Comparison of ENCODE assay signal across 11 mouse cellular contexts in the genomic region with DNA sequence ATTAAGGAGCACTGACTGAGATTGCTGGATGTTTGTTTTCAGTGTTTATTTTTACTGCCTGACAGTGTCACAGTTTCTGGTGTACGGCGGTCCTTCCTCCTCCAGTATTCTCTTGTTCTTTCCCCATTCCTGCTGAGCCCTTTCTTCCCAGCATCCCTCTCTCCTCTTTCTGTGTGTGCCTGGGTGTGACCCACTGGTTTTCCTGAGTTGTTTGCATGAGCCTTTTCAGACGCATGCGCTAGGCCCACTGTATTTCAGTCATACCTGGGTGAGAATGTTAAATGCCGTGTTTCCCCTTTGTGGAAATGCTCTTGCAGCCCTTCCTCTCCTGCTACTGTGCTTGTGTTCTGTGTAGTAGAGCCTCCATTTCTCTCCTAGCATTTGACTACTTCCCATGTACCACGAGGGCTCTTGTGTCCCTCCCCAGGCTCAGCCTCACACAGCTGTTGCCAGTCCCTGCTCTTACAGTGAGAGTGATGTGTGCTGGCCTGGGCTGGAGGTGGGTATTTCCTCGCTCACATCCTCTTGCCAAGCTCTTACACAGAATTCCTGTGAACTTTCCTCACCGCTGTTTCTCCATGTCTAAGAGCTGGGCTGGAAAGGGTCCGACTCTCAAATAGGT. TPM values are rescaled to one million over a fixed set of nuclear protein-coding genes. Genes with fewer than 3 reads are reported as not detected.
DNase-seq lines count a peak whose midpoint lies in the region; ATAC-seq and TF ChIP-seq lines count a peak whose summit lies in the region.
"Had no signal": no experiment of that assay in that cellular context is flagged by ENCODE, and none has a peak within 500 bp of the region (broad histone marks: within the 10 kb centered on the region; RNA-seq: fewer than 3 reads in every experiment).

No protein-coding gene starts in this region.

- H3K4me1 ChIP-seq in hindbrain, embryonic 12.5 days: peaks cover 4% of the 10 kb centered on the region; the same call in 1 of the 2 replicates
- no peaks in the 10 kb centered on the region for H3K4me1 ChIP-seq in hindbrain, embryonic 11.5 days (replicated peaks; ENCODE audit: control insufficient read depth, insufficient read depth, low read length)
- peaks cover 8% of the 10 kb centered on the region; the same call in 1 of the 2 replicates for H3K4me1 ChIP-seq in midbrain, embryonic 15.5 days
- no peaks in the 10 kb centered on the region for H3K4me1 ChIP-seq in midbrain, postnatal 0 days (ENCODE audit: insufficient read depth, low read length)
- H3K4me1 ChIP-seq in hindbrain, embryonic 13.5 days (replicated peaks): peaks cover 10% of the 10 kb centered on the region

- H3K36me3 ChIP-seq in hindbrain, embryonic 12.5 days: peaks cover 22% of the 10 kb centered on the region
- H3K36me3 ChIP-seq in hindbrain, embryonic 11.5 days (ENCODE audit: control insufficient read depth, insufficient read depth, low read length): 0 out of 2 replicates have a peak, but pooled peaks cover 2% of the 10 kb centered on the region
- peaks cover 15% of the 10 kb centered on the region; the same call in 1 of the 2 replicates for H3K36me3 ChIP-seq in midbrain, embryonic 15.5 days (replicated peaks)
- H3K36me3 ChIP-seq in midbrain, postnatal 0 days (ENCODE audit: insufficient read depth, low read length): peaks cover 9% of the 10 kb centered on the region; the same call in 1 of the 2 replicates
- peaks cover 27% of the 10 kb centered on the region for H3K36me3 ChIP-seq in hindbrain, embryonic 13.5 days

- no peak overlapping the region for H3K4me2 ChIP-seq in hindbrain, embryonic 12.5 days (replicated peaks)
- no peak overlapping the region for H3K4me2 ChIP-seq in hindbrain, embryonic 11.5 days (replicated peaks; ENCODE audit: low read depth, low read length)
- no peak overlapping the region for H3K4me2 ChIP-seq in midbrain, embryonic 15.5 days
- no peak overlapping the region for H3K4me2 ChIP-seq in midbrain, postnatal 0 days (ENCODE audit: low read depth, low read length, poor library complexity, severe bottlenecking)
- no peak overlapping the region for H3K4me2 ChIP-seq in hindbrain, embryonic 13.5 days

- ATAC-seq in hindbrain, embryonic 12.5 days (ENCODE audit: low FRiP score): no peak
- no peak for ATAC-seq in hindbrain, embryonic 11.5 days (ENCODE audit: low FRiP score)
- ATAC-seq in midbrain, embryonic 15.5 days (replicated peaks): 0 out of 2 replicates have a peak, but pooled peaks have one; percentile 17
- no peak for ATAC-seq in midbrain, postnatal 0 days (ENCODE audit: low FRiP score)
- no peak for ATAC-seq in hindbrain, embryonic 13.5 days (ENCODE audit: low FRiP score)

- H3K9me3 ChIP-seq in hindbrain, embryonic 12.5 days (replicated peaks): no peaks in the 10 kb centered on the region
- H3K9me3 ChIP-seq in hindbrain, embryonic 11.5 days (ENCODE audit: control insufficient read depth, low read length): no peaks in the 10 kb centered on the region
- H3K9me3 ChIP-seq in midbrain, embryonic 15.5 days: no peaks in the 10 kb centered on the region
- H3K9me3 ChIP-seq in midbrain, postnatal 0 days (ENCODE audit: low read length): no peaks in the 10 kb centered on the region
- H3K9me3 ChIP-seq in hindbrain, embryonic 13.5 days: no peaks in the 10 kb centered on the region
- H3K9me3 ChIP-seq: forebrain, embryonic 10.5 days had no signal

- no peak overlapping the region for H3K4me3 ChIP-seq in hindbrain, embryonic 12.5 days
- H3K4me3 ChIP-seq in hindbrain, embryonic 11.5 days (ENCODE audit: low read depth, low read length): no peak overlapping the region
- H3K4me3 ChIP-seq in midbrain, embryonic 15.5 days: no peak overlapping the region
- H3K4me3 ChIP-seq in midbrain, postnatal 0 days (ENCODE audit: low read depth, low read length): no peak overlapping the region
- H3K4me3 ChIP-seq in hindbrain, embryonic 13.5 days: no peak overlapping the region
- H3K4me3 ChIP-seq: forebrain, embryonic 10.5 days; gastrocnemius, adult 2 months had no signal

- TF ChIP-seq CTCF in midbrain, postnatal 0 days (IDR thresholded peaks at IDR 0.05): no peak

- no peak for DNase-seq in hindbrain, embryonic 11.5 days (ENCODE audit: low spot score)
- DNase-seq in midbrain, postnatal 0 days (ENCODE audit: low spot score): no peak
- DNase-seq in yolk sac, embryonic 10.5 days (ENCODE audit: low spot score): peak; percentile 15
- no peak for DNase-seq in right cerebral cortex, postnatal 36 days (ENCODE audit: low spot score in 2 of 2)
- DNase-seq in layer of hippocampus, adult 11-12 months (ENCODE audit: low spot score): no peak
- DNase-seq: gastrocnemius, adult 2 months had no signal

- 82% methylated on average over 9 of the region's 9 CpGs for WGBS in hindbrain, embryonic 12.5 days
- 83% methylated on average over 9 of the region's 9 CpGs for WGBS in hindbrain, embryonic 11.5 days
- 83% methylated on average over 9 of the region's 9 CpGs for WGBS in midbrain, embryonic 15.5 days
- 77% methylated on average over 9 of the region's 9 CpGs for WGBS in midbrain, postnatal 0 days
- 83% methylated on average over 9 of the region's 9 CpGs for WGBS in hindbrain, embryonic 13.5 days

- H3K27me3 ChIP-seq in hindbrain, embryonic 12.5 days: no peaks in the 10 kb centered on the region
- no peaks in the 10 kb centered on the region for H3K27me3 ChIP-seq in hindbrain, embryonic 11.5 days (ENCODE audit: control insufficient read depth, insufficient read depth, low read length)
- no peaks in the 10 kb centered on the region for H3K27me3 ChIP-seq in midbrain, embryonic 15.5 days (replicated peaks)
- no peaks in the 10 kb centered on the region for H3K27me3 ChIP-seq in midbrain, postnatal 0 days (ENCODE audit: insufficient read depth, low read length)
- H3K27me3 ChIP-seq in hindbrain, embryonic 13.5 days: no peaks in the 10 kb centered on the region
- H3K27me3 ChIP-seq: CH12.LX had no signal

- no peak overlapping the region for H3K9ac ChIP-seq in hindbrain, embryonic 12.5 days
- H3K9ac ChIP-seq in hindbrain, embryonic 11.5 days (ENCODE audit: low read depth, low read length): no peak overlapping the region
- H3K9ac ChIP-seq in midbrain, embryonic 15.5 days: no peak overlapping the region
- H3K9ac ChIP-seq in midbrain, postnatal 0 days (replicated peaks; ENCODE audit: low read length, poor library complexity, severe bottlenecking): no peak overlapping the region
- H3K9ac ChIP-seq in hindbrain, embryonic 13.5 days: no peak overlapping the region

- peak overlapping the region; percentile 37; the same call in 1 of the 2 replicates for H3K27ac ChIP-seq in hindbrain, embryonic 12.5 days
- no peak overlapping the region for H3K27ac ChIP-seq in hindbrain, embryonic 11.5 days (ENCODE audit: low read depth, low read length)
- peak overlapping the region; percentile 36 for H3K27ac ChIP-seq in midbrain, embryonic 15.5 days
- H3K27ac ChIP-seq in midbrain, postnatal 0 days (ENCODE audit: low read depth, low read length): no peak overlapping the region
- H3K27ac ChIP-seq in hindbrain, embryonic 13.5 days: 0 out of 2 replicates have a peak overlapping the region, but pooled peaks have one; percentile 4
- H3K27ac ChIP-seq: forebrain, embryonic 10.5 days; gastrocnemius, adult 2 months had no signal

RNA-seq across cellular contexts. Expression of a gene that starts 24.6 kb away (rescaled TPM):
- polyA plus RNA-seq in hindbrain, embryonic 12.5 days (2016; fragmentation: Nextera tagmentation; extraction: Ambion mirVana): 43.4 and 45.9 TPM in 2 replicates
- polyA plus RNA-seq in hindbrain, embryonic 11.5 days (2014; fragmentation: Nextera tagmentation; extraction: Ambion mirVana): 35.5 and 35.9 TPM in 2 replicates
- polyA plus RNA-seq in midbrain, embryonic 15.5 days (2015; fragmentation: Nextera tagmentation; extraction: Ambion mirVana): 45.0 and 50.3 TPM in 2 replicates
- total RNA-seq in midbrain, postnatal 0 days (2014; rRNA removed): 130 and 162 TPM in 2 replicates
- polyA plus RNA-seq in midbrain, postnatal 0 days (2015; fragmentation: Nextera tagmentation; extraction: Ambion mirVana): 34.9 and 40.3 TPM in 2 replicates
- 35.2 and 36.3 TPM in 2 replicates for polyA plus RNA-seq in hindbrain, embryonic 13.5 days (2015; fragmentation: Nextera tagmentation; extraction: Ambion mirVana)

Comparison
In these comparisons a context has a peak if more than half of its experiments do, and no peak if none do; other contexts are left out.
1. H3K27ac ChIP-seq: peak in hindbrain, embryonic 12.5 days (single experiment), midbrain, embryonic 15.5 days (single experiment) and hindbrain, embryonic 13.5 days (single experiment); none in hindbrain, embryonic 11.5 days (single experiment) and midbrain, postnatal 0 days (single experiment).